Mouse (Mus musculus): ENCODE data around the gene Dpy19l3. TPM values are rescaled to one million over a fixed set of nuclear protein-coding genes. Genes with fewer than 3 reads are reported as not detected.
A peak's percentile ranks its signal among the peaks of the same experiment; 100 is the strongest.

The Dpy19l3 gene
- polyA plus RNA-seq, 1 experiment: 10.9 TPM

GRCm38 (mm10) chr7:35785579-35785978, 31.3 kb upstream of the Dpy19l3 start:
- TF ChIP-seq CTCF (IDR thresholded peaks at IDR 0.05; ENCODE audit: insufficient read depth, low read length) (no peak), POLR2A (IDR thresholded peaks at IDR 0.05; ENCODE audit: borderline replicate concordance, extremely low read depth, low read depth, low read length) (no peak)
- no peak for DNase-seq
- Histone ChIP-seq H3K4me3 (replicated peaks; ENCODE audit: extremely low read depth, low read depth, low read length) (no peak overlapping the region), H3K4me1 (ENCODE audit: control insufficient read depth, insufficient read depth, low read length) (no peaks in the 10 kb centered on the region)
- 47% methylated on average over 4 of the region's 4 CpGs for WGBS

DNA sequence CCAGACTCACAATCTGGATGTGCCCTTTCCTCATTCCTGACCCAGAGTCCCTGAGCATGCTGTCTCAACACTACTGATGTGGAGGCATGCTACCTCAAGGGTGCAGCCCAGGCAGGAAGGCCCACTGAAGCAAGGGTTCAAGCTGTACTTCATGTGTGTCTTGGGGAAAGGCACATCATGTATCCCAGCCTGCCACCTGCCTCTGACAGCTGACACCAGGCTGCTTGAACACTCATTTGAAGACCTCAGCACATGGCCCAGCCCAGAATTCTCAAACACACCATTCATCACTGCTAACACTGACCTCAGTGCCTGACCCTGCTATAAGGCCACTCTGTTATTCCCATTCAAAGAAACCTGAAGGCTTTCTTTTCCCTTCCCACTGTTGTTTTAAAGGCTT, 28.0 kb upstream of the Dpy19l3 start:
- Histone ChIP-seq H3K4me3 (replicated peaks; ENCODE audit: extremely low read depth, low read depth, low read length) (no peak overlapping the region), H3K4me1 (ENCODE audit: control insufficient read depth, insufficient read depth, low read length) (no peaks in the 10 kb centered on the region)
- no peak for DNase-seq
- TF ChIP-seq POLR2A (IDR thresholded peaks at IDR 0.05; ENCODE audit: borderline replicate concordance, extremely low read depth, low read depth, low read length) (no peak), CTCF (IDR thresholded peaks at IDR 0.05; ENCODE audit: insufficient read depth, low read length) (no peak)

GRCm38 (mm10) chr7:35774127-35774526, 19.9 kb upstream of the Dpy19l3 start:
- no peak for DNase-seq
- Histone ChIP-seq H3K4me3 (replicated peaks; ENCODE audit: extremely low read depth, low read depth, low read length) (no peak overlapping the region), H3K4me1 (ENCODE audit: control insufficient read depth, insufficient read depth, low read length) (no peaks in the 10 kb centered on the region)
- 85% methylated on average over 12 of the region's 12 CpGs for WGBS
- no peak for TF ChIP-seq CTCF (IDR thresholded peaks at IDR 0.05; ENCODE audit: insufficient read depth, low read length)
- no peak for TF ChIP-seq POLR2A (IDR thresholded peaks at IDR 0.05; ENCODE audit: borderline replicate concordance, extremely low read depth, low read depth, low read length)

- TF ChIP-seq POLR2A (IDR thresholded peaks at IDR 0.05; ENCODE audit: borderline replicate concordance, extremely low read depth, low read depth, low read length): no peak
- no peak for TF ChIP-seq CTCF (IDR thresholded peaks at IDR 0.05; ENCODE audit: insufficient read depth, low read length)
- no peak for DNase-seq
- Histone ChIP-seq H3K4me3 (replicated peaks; ENCODE audit: extremely low read depth, low read depth, low read length) (no peak overlapping the region), H3K4me1 (ENCODE audit: control insufficient read depth, insufficient read depth, low read length) (no peaks in the 10 kb centered on the region)
- 93% methylated on average over 8 of the region's 8 CpGs for WGBS
Observed at GRCm38 (mm10) chr7:35772347-35772746, 18.1 kb upstream of the Dpy19l3 start.

- no peak for DNase-seq
- Histone ChIP-seq H3K4me3 (replicated peaks; ENCODE audit: extremely low read depth, low read depth, low read length) (no peak overlapping the region), H3K4me1 (ENCODE audit: control insufficient read depth, insufficient read depth, low read length) (no peaks in the 10 kb centered on the region)
- no peak for TF ChIP-seq POLR2A (IDR thresholded peaks at IDR 0.05; ENCODE audit: borderline replicate concordance, extremely low read depth, low read depth, low read length)
- no peak for TF ChIP-seq CTCF (IDR thresholded peaks at IDR 0.05; ENCODE audit: insufficient read depth, low read length)
Observed at GRCm38 (mm10) chr7:35771106-35771505, 16.9 kb upstream of the Dpy19l3 start.

DNA sequence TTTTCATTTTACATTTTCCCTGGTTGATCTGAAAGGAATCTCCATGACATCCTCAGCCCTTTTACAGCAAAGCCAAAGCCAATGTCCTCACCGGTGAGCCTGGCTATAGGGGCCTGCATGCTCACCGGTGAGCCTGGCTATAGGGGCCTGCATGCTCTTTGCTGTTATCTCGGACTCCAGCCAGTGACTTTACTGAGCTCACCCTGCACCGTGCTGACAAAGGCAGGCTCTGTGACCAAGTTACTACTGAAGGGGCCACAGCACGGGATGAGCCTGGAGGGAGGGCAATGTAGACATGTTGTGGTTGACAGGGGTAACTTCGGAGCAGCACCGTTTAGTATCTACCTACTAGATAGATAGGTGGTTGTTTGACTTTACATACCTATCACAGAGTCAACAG, 15.9 kb upstream of the Dpy19l3 start:
- no peaks in the 10 kb centered on the region for H3K4me1 ChIP-seq (ENCODE audit: control insufficient read depth, insufficient read depth, low read length)
- DNase-seq: no peak
- no peak overlapping the region for H3K4me3 ChIP-seq (replicated peaks; ENCODE audit: extremely low read depth, low read depth, low read length)
- no peak for TF ChIP-seq POLR2A (IDR thresholded peaks at IDR 0.05; ENCODE audit: borderline replicate concordance, extremely low read depth, low read depth, low read length)
- no peak for TF ChIP-seq CTCF (IDR thresholded peaks at IDR 0.05; ENCODE audit: insufficient read depth, low read length)
- 75% methylated on average over 7 of the region's 7 CpGs for WGBS

DNA sequence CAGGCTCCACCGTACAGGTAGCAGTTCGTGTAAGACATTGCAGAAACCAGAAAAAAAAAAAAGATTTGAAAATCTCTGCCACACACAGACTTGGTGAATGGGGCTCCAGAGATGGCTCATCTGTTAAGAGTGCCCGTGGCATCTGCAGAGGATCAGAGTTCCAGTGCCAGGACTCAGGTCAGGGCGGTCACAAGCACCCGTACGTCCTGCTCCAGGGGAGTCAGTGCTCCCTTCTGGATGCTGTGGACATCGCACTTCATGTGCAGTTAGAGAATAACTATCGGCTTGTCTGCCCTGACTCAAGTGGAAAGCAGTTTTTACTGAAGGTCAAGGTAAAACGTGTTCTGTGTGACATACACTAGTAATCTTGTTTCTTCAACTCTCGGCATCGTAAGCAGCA, 10.2 kb upstream of the Dpy19l3 start:
- no peaks in the 10 kb centered on the region for H3K4me1 ChIP-seq (ENCODE audit: control insufficient read depth, insufficient read depth, low read length)
- no peak for DNase-seq
- WGBS: 86% methylated on average over 11 of the region's 11 CpGs
- TF ChIP-seq POLR2A (IDR thresholded peaks at IDR 0.05; ENCODE audit: borderline replicate concordance, extremely low read depth, low read depth, low read length) (no peak), CTCF (IDR thresholded peaks at IDR 0.05; ENCODE audit: insufficient read depth, low read length) (no peak)
- no peak overlapping the region for H3K4me3 ChIP-seq (replicated peaks; ENCODE audit: extremely low read depth, low read depth, low read length)

DNA sequence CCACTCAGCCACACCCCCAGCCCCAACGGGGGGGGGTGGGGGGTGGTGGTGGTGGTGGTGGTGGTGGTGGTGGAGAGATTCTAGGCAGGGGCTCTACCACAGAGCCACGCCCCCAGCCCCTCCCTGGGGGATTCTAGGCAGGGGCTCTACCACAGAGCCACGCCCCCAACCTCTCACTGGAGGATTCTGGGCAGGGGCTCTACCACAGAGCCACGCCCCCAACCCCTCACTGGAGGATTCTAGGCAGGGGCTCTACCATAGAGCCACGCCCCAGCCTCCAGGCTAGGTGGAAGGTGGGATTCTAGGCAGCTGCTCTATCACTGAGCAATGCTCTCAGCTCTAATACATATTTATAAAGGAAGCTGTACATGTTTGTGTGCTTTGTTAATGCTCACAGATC, 7.5 kb upstream of the Dpy19l3 start:
- WGBS: 69% methylated on average over 5 of the region's 5 CpGs
- Histone ChIP-seq H3K4me3 (replicated peaks; ENCODE audit: extremely low read depth, low read depth, low read length) (no peak overlapping the region), H3K4me1 (ENCODE audit: control insufficient read depth, insufficient read depth, low read length) (no peaks in the 10 kb centered on the region)
- no peak for DNase-seq
- TF ChIP-seq CTCF (IDR thresholded peaks at IDR 0.05; ENCODE audit: insufficient read depth, low read length) (no peak), POLR2A (IDR thresholded peaks at IDR 0.05; ENCODE audit: borderline replicate concordance, extremely low read depth, low read depth, low read length) (no peak)

GRCm38 (mm10) chr7:35759602-35760001, 5.3 kb upstream of the Dpy19l3 start:
- no peak overlapping the region for H3K4me3 ChIP-seq (replicated peaks; ENCODE audit: extremely low read depth, low read depth, low read length)
- no peak for DNase-seq
- WGBS: 20% methylated on average over 2 of the region's 2 CpGs
- H3K4me1 ChIP-seq (ENCODE audit: control insufficient read depth, insufficient read depth, low read length): no peaks in the 10 kb centered on the region
- TF ChIP-seq CTCF (IDR thresholded peaks at IDR 0.05; ENCODE audit: insufficient read depth, low read length) (peak; percentile 41), POLR2A (IDR thresholded peaks at IDR 0.05; ENCODE audit: borderline replicate concordance, extremely low read depth, low read depth, low read length) (no peak)

DNA sequence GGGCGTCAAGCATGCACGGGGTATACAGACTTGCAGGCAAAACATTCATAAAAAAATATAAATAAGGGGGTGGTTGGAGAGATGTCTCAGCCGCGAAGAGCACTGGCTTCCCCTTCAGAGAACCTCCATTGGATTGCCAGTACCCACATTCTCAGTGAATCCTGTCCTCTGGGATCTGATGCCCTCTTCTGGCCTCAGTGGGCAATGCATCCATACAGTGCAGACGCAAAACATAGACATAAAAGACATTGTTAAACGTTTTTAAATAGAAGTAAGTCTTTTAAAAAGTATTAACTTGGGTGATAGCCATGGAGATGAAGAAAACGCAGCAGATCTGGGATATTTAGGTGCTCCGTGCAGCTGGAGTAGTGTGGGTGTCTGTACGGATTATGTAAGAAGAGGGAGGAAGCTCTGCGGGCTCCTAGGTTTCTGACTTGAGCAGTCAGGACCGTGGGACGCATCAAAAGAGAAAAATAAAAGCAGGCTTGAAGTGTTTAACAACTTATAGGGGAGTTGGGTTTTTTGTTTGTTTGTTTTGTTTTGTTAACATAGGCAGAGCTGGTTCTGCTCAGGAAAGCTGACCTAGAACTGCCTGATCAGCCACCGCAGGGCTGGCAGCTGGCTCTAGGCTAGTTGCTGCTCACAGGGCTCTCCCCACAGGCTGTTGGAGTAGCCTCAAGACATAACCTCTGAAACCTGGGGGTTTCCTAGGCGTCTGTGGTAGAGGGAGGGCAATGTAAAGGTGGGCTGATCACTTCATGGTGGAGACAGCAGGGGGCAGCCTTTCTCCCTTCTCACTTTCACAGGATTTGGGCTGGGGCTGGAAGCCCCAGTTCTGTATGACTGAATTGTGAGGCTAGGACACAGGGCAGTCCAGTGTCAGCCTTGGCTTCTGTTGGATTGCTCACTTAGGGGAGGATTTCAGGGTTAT, 2.5 kb upstream of the Dpy19l3 start:
- Histone ChIP-seq H3K4me3 (replicated peaks; ENCODE audit: extremely low read depth, low read depth, low read length) (no peak overlapping the region), H3K4me1 (ENCODE audit: control insufficient read depth, insufficient read depth, low read length) (no peaks in the 10 kb centered on the region)
- TF ChIP-seq CTCF (IDR thresholded peaks at IDR 0.05; ENCODE audit: insufficient read depth, low read length) (peak; percentile 48), POLR2A (IDR thresholded peaks at IDR 0.05; ENCODE audit: borderline replicate concordance, extremely low read depth, low read depth, low read length) (no peak)
- no peak for DNase-seq
- 41% methylated on average over 14 of the region's 14 CpGs for WGBS
